Mouse (Mus musculus) induced T-regulatory cell, adult 2 months (primary cell): Measurements from ENCODE around the gene A430033K04Rik.

Source experiments
- DNase-seq: peaks from one replicate; pipeline ENCODE4 v3.0.0-alpha.2; 2012; ENCODE audit warnings: low read depth

Gene A430033K04Rik

DNA sequence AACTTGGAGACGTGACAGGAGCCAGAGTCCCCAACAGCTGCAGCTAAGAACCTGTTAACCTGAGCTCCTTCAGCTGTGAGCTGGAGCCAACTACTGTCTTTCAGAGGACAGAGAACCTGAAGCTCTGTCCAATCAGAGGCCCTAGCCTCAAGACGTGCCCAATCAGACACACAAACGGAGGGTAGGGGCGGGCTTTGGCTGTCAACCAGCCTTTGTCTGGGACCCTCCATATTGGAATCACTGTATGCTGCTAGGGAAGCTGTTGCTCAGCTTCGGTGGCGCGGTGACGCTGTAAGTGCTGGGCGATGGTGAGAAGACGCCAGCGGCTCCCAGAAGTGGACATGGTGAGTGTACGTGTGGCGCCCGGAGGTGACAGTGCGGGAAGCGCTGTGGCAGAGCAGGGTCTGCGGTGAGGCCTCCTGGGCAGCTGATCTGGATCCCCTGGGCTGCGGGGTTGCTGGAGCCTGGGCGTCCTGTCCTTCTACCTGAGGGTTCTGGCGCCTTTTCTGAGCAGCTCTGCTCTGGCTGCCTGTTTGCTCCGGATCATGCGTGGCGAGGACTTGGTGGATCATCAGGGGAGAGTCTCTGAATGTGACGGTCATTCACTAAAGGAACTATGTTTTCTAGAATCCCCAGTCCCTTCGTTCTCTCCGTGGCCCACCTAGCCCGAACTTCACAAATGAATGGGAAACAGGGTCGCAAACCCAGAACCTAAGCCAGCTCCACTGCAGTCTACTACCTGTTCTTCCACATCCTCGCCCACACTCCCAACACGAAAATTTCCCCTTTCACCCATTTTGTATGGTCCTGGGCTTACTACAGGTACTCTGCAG lies at the start of gene A430033K04Rik:
TSS of gene A430033K04Rik (plus strand) at position 215 of the 833 bp plus-strand sequence.
- peak; percentile 95 for DNase-seq

GRCm38 (mm10) chr5:138587396-138587795 lies 35.3 kb upstream of the A430033K04Rik start:
- DNase-seq, result no peak

GRCm38 (mm10) chr5:138618353-138618752 lies 4.3 kb upstream of the A430033K04Rik start:
- DNase-seq, result peak; percentile 63

DNA sequence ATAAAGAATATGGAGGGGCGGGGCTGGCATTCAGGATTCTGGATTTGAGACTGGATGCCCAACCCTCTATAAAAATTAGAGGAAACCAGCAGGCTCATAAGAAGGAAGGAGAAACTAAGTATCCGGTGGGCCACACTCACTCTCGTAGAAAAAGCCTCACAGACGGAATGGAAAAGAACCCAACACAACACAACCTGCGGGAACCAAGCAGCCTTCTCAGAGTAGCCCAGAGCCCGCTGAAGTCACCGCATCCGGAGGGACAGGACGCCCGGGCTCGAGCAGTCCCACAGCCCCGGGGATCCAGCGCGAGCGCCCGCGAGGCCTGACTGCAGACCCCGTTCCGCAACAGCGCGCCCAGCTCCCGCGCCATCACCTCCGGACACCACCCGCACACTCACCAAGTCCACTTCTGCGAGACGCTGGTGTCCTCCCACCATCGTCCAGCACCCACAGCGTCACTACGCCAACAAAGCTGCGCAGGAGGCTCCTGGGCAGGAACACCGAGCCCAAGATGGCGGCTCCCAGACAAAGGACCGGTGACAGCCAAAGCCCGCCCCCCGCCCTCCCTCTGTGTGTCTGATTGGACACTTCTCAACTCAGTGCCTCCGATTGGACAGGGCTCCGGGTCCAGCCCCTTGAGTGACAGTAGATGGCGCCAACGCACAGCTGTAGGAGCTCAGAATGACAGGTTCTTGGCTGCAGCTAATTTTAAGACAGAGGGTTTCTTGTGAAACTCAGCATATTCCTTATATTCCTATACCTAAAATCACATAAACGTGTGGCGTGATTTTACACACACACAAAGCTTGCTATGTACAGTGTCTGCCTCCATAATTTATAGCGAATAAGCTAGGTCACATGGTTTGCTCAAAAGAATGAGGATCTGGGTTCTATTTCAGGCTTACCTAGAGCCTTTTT lies 3.2 kb upstream of the A430033K04Rik start, which contains the start of gene Zfp68:
TSS of gene Zfp68 (minus strand) at position 551 of the 918 bp plus-strand sequence.
- peak; percentile 98 for DNase-seq

- no peak for DNase-seq
Measured at GRCm38 (mm10) chr5:138620836-138621235, 1.8 kb upstream of the A430033K04Rik start.

DNA sequence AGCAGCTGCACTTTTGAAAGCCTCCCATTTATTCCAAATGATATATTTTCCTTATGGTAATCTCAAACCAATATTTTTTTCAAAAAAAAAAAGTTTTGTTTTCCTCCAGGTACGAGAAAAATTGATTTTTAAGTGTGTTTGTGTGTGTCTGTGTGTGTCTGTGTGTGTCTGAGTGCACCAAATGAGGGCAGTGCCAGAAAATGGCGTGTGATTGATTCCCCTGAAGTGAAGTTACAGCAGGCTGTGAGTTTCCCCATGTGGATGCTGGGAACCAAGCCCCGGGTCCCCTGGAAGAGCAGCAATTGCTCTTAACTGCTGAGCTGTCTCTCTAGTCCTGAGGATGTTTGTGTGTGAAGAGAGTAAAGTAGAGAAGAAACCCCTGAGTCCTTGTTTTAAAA lies 818 bp downstream of the A430033K04Rik start:
- no peak for DNase-seq

- DNase-seq, result no peak
Measured at GRCm38 (mm10) chr5:138636486-138636885, 13.8 kb downstream of the A430033K04Rik start.

DNA sequence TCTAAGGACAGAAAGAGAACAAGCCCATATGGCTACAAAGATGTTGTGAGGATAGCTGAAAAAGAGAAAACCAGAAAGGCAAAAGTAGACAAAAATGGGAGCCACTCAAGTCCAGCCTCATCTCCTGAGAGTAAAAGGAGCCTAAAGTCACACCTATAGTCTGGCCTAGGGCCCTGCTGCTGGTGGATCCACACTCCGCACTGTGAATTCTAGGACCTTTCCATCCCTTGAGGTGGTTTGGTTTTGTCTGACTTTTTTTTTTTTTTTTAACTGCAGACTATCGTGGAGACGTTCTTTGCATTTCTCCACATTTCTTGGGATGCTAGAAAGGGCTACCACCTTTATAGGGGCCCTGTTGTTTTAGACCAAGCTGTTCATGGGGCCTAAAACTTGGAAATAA lies 18.4 kb downstream of the A430033K04Rik start:
- DNase-seq, result no peak

- no peak for DNase-seq
Measured at GRCm38 (mm10) chr5:138641761-138642160, 19.1 kb downstream of the A430033K04Rik start.

DNA sequence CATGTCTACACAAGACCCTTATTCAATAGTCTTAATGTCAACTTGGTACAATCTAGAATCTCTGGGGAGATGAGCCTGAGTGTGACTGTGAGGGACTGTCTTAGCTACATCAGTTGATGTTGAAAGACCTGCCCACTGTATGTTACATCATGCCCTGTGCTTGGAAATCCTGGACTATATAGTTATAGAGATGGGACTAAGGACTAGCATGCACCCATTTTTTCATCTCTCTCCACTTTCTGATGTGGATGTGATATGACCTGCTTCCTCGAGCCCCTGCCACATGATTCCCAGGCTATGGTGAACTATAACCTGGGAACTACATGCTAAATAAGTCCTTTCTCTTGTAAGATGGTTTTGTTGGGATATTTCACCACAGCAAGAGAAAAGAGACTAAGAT lies 30.3 kb downstream of the A430033K04Rik start:
- no peak for DNase-seq

DNA sequence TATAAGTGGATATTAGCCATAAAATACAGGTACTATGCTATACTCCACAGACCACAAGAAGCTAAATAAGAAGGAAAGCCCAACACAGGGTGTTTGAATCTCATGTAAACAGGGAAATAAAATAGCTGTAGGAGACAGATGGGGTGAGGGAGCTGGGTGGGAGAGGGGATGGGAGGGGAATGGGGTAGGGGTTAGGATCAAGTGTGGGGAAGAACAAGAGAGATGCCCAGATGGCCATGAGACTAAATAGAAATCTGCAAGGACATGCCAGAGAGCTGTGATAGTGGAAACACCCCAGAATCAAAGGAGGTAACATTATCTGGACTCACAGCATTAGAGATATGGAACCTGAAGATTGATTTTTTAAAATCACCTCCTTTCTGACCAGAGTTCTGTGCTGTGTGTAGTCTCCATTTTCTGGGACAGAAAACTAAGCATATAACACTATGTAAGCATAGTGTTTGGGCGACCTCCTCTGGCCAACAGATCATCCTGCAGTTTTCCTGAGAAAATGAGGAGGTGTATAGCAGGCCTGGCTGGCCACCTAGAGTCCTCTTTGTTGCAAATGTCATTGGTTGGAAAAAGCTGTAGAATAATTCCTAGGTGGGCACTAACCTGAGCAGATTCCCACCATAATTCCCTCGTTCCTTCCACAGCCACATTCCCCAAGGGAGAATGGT lies 34.0 kb downstream of the A430033K04Rik start:
- peak; percentile 61 for DNase-seq

GRCm38 (mm10) chr5:138657407-138657806 lies 34.7 kb downstream of the A430033K04Rik start:
- no peak for DNase-seq

DNA sequence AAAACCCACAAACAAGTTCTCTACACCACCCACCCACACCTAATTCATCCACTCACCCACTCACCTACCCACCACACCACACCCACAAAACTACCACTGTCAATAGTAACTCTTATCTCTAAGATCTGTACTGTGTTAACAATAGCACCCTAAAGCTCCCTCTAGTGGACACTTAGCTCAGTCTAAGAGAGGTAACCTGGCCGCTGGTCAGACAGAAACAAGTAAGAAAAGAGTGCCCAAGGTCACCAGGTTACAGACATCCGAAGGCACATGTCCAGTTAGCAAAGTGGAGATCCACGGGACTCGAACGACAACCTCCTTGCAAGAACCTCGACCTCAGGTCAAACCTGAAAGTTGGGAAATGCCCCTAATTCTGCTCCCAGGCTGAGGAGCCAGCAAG lies 35.2 kb downstream of the A430033K04Rik start:
- DNase-seq, result peak; percentile 88

- DNase-seq, result peak; percentile 90
Measured at GRCm38 (mm10) chr5:138658922-138659321, 36.3 kb downstream of the A430033K04Rik start.

DNA sequence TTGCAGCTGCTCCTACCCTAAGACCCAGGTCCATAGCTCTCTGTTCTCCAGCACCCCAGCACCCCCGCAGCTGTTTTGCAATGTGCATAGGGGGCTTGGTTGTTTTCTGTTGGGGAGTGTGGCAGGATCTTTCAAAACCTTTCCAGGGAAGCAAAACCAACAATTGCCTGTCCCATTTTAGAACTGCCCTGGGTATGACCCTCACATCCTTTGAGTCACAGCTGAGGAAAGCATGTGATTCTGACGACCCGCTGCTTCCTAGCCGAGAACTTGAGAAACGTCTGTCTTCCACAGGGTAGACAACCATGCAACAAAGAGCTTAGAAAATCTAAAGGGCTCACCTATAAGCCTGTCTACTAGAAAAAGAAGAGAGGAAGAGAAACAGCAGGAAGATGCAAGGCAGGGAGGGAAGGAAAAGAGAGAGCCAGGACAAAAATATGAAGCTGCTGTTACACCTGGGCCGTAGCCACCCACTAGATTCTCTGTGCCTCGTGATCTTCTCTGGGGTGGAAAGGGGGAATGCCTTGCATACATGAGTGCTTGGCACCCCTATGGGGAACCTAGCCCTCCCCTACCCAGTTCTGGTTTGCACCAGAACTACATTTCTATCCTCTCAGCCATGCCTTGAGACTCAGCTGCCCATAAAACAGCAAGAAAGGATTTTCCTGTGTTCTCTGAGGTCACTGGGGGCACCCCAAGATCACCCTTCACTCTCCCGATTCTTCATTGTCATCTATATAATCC lies 60.5 kb downstream of the A430033K04Rik start:
- no peak for DNase-seq

DNA sequence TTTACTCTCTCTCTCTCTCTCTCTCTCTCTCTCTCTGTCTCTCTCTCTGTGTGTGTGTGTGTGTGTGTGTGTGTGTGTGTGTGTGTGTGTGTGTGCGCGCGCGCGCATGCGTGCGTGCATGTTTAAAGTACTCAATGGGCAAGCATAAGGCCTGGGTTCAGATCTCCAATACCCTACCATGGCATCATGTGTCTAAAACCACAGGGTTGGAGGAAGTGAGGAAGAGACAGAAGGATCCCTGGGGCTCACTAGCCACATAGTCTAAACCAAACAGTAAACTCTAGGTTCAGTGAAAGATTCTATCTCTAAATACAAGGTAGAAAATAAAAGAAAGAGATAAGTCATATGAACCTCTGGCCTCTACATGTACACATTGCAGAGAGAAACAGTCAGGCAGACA lies 61.2 kb downstream of the A430033K04Rik start:
- DNase-seq, result no peak

DNA sequence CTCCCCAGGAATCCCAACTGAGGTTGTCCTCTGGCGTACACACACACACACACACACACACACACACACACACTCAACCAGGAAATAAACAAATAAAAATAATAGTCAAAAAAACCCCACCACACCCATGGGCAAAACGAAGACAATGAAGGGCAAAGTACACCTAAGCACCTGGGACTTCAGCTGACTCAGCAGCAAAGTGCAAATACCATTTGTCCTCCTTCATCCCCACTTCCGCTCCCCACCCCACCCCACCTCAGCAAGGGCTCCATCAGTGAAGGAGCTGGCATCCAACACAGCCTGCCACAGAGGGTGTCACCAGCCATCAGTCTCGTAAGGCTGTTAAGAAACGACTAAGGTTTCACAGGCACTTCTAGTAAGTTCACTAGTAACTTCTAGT lies 64.8 kb downstream of the A430033K04Rik start:
- DNase-seq, result no peak

- no peak for DNase-seq
Measured at GRCm38 (mm10) chr5:138689254-138689653, 66.6 kb downstream of the A430033K04Rik start.

GRCm38 (mm10) chr5:138692936-138693570 lies 70.4 kb downstream of the A430033K04Rik start:
- no peak for DNase-seq

DNA sequence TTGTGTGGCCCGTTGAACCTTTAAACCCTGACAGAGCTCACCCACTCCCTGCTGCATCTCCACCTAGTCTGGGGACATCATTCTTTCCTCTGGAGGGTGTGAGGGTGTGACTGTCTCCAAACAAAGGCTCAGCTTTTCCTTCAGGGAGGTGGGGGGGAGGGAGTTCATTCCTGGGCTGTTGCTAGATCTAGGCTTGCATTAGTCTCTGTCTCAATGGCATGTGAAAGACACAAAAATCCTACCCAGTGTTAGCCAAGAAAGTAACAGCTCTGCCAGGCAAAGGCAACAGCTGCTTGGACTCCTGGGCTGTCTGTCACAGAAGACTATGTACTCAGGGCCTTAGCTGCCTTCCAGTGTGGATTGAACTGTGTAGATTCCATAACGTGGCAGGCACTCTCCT lies 71.4 kb downstream of the A430033K04Rik start:
- DNase-seq, result no peak
